Mouse (Mus musculus) T-helper 17 cell (primary cell): ENCODE data around the gene Osbpl10.

Experiments used
- in situ Hi-C, 2 experiments: fragments of 300-600 bp; cut with MboI, MseI; formaldehyde crosslinking; loops; 1 replicate in 1 of 2; 2 replicates in 1 of 2; pipeline ENCODE4 v1.15.1; 2025; ENCODE audit warnings: high pct_unique_total_duplicates in 2 of 2

Gene Osbpl10

GRCm38 (mm10) chr9:115210535-115210934 is 232.2 kb downstream of the Osbpl10 start:
- in situ Hi-C loops = no loop called here

GRCm38 (mm10) chr9:115213755-115214264 is 235.4 kb downstream of the Osbpl10 start:
- in situ Hi-C loops = no loop called here

- in situ Hi-C loops = no loop called here
Measured at GRCm38 (mm10) chr9:115214572-115215571, 236.5 kb downstream of the Osbpl10 start.

DNA sequence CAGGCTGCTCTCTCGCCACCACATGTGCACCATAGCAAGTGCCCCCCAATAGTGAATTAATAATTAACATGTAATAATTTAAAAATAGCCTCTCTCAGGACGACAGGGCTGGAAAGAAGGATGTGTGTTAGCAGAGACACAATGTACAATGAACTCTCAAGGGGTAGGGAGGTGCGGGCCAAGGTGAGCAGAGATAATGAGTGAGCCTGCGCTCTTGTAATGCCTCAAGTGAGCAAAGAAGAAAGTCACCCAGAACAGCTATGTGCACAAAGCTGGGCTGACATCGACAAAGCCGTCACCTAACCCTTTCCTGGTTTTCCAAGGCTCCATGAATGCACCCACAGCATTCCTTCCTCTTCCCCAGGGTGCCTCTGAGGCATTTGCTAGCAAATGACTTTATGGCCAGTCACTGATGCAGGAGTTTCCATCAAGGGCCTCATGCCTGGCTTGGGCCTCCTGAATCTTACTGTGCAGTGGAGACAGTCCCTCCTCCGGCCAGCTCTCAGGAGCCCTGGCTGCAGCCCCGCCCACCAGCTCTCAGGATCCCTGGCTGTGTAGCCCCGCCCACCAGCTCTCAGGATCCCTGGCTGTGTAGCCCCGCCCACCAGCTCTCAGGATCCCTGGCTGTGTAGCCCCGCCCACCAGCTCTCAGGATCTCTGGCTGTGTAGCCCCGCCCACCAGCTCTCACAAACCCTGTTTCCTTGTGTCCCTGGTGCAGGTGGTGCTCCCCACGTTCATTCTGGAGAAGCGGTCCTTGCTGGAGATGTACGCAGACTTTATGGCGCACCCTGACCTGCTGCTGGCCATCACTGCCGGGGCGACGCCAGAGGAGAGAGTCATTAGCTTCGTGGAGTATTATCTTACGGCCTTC is 237.7 kb downstream of the Osbpl10 start:
- in situ Hi-C loops = no loop called here

DNA sequence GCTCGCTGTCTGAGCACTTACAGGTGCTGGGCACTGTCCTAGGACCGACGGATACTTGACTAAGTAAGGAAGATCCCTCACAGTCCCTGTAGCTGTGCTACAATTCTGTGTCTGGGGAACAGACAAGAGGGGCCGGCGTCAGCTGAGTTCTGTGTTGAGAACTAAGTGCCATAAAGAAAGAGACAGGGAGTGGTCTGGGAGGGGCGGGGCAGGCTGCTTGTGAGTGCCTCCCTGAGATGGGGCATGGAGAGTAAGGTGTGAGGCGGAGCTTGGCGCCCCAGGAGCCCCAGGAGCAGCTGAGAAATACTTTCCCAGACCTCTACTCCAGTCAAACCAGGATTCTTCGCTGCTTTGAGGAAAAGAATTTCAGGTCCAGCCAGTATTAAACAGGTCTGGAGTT is 239.6 kb downstream of the Osbpl10 start:
- in situ Hi-C loops = no loop called here

GRCm38 (mm10) chr9:115220466-115220865 is 242.1 kb downstream of the Osbpl10 start:
- in situ Hi-C loops = no loop called here

- in situ Hi-C loops = no loop called here
Measured at GRCm38 (mm10) chr9:115221265-115221664, 242.9 kb downstream of the Osbpl10 start.

GRCm38 (mm10) chr9:115224744-115225354 is 246.5 kb downstream of the Osbpl10 start:
- in situ Hi-C loops = no loop called here

GRCm38 (mm10) chr9:115229145-115229544 is 250.8 kb downstream of the Osbpl10 start:
- in situ Hi-C loops = no loop called here

DNA sequence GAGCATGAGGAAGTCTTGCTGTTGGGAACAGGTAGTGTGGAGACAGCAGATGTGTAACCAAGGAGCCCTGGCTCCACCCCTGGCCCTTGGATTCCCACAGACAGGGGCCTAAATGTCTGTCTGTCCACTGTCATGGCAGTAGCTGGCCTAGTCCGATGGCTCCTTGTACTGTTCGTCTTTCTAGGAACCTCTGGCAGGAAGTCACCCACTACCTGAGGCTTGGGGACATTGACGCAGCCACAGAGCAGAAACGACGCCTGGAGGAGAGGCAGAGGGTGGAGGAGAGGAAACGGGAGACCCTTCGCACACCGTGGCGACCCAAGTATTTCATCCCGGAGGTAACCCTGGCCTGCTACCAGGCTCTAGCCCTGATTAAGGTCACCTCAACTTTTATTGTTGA is 251.3 kb downstream of the Osbpl10 start:
- in situ Hi-C loops = no loop called here

- in situ Hi-C loops = no loop called here
Measured at GRCm38 (mm10) chr9:115230141-115230540, 251.8 kb downstream of the Osbpl10 start.

DNA sequence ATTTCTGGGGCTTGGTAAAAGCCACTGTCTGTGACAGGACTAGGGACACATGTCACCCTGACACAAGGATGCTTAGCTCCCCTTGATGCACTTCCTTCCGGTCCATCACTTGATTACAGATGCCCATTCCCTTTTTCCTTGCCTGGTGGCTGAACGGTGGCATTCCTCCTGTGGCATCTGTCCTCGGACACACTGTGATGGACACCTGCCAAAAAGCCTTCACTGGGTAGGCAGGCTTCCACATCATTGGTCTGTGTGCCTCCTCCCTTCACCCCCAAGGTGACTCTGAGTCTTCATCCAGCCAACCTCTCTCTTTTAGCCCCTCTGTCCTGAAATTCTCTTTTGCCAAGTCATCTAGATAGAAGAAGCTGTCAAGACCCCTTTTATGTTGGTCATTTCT is 253.1 kb downstream of the Osbpl10 start:
- in situ Hi-C loops = no loop called here

- in situ Hi-C loops = no loop called here
Measured at GRCm38 (mm10) chr9:115233721-115234120, 255.4 kb downstream of the Osbpl10 start.

DNA sequence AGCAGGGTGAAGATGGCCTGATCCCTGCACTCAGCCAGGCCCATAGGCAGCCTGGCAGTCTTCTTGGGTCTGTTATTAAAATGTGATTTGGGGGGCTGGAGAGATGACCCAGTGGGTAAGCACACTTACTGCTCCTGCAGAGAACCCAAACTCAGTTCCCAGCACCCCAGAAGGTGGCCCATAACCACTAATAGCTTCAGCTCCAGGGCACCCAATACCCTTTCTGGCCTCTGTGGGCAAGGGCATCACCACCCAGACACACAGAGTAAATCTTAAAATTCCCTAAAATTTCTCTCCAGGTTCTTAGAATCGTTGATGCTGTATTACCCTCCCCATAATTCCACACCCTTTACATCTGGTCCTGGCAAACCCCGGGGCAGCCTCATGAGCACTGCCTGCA is 256.2 kb downstream of the Osbpl10 start:
- in situ Hi-C loops = no loop called here

DNA sequence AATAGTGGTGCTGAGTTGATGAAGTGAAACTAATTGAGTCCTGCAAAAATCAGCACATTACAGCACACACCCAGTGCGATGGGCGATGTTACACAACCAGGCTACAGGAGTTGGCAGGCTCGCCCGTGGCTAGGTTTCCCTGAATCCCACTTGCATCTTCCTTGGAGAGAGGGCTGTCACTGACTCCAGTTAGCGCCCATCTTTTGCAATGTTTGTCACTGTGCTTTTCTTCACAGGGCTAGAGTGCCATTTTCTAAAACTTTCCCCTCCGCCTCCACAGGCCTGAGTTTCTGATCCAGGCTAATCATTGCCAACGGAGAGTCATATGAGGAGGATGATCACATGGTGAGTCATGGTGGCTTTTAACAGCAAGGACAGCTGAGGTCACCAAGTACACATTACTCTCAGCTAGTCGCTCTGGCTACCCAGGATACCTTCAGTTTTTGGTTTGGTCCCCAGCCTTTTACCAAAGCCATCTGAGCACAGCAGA is 258.0 kb downstream of the Osbpl10 start:
- in situ Hi-C loops = no loop called here

DNA sequence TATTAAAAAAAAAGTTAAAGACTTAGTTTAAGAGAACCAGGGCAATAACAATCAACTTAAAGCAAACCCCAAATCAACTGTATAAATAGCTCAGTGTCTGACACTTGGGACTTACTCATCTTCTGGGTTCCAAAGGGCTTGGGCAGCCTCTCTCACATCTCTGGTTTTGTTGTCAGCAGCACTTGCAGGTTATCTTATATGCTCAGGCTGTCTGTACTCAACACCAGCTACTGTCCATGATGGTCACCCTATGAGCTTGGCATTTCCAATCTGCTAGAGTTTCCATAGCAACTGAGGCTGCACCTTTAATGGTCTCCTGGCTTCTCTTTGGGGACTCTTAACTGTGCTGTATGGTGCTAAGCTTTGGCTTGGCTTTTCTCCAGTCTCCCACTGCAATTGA is 259.6 kb downstream of the Osbpl10 start:
- in situ Hi-C loops = no loop called here

- in situ Hi-C loops = loop anchor here in 1 of 2 experiments (5.0 kb wide), 1 partner anchor 78 kb away; no protein-coding TSS in a partner anchor
Measured at GRCm38 (mm10) chr9:115239861-115240260, 261.5 kb downstream of the Osbpl10 start.

DNA sequence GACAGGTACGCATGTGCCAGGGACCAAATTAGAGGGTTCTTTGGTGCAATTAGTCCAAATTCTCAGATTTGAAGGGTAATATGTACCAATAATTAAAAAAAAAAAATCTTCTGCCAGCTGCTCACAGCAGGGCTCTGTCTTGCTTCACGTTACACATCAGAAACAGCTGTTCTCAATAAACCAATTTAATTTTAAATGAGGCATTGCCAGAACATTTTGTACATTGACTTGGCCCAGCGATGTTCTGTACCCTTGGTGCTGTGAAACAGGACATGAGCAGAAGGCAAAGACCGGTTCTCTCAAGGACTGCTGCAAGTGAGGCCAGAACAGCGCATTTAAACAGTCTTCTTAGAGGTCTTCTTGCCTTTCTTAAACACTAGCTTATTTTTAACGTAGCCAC is 265.3 kb downstream of the Osbpl10 start:
- in situ Hi-C loops = loop anchor here in 1 of 2 experiments (5.0 kb wide), 1 partner anchor 81 kb away; no protein-coding TSS in a partner anchor

- in situ Hi-C loops = no loop called here
Measured at GRCm38 (mm10) chr9:115245092-115245491, 266.7 kb downstream of the Osbpl10 start.

GRCm38 (mm10) chr9:115249145-115249544 is 270.8 kb downstream of the Osbpl10 start:
- in situ Hi-C loops = no loop called here

DNA sequence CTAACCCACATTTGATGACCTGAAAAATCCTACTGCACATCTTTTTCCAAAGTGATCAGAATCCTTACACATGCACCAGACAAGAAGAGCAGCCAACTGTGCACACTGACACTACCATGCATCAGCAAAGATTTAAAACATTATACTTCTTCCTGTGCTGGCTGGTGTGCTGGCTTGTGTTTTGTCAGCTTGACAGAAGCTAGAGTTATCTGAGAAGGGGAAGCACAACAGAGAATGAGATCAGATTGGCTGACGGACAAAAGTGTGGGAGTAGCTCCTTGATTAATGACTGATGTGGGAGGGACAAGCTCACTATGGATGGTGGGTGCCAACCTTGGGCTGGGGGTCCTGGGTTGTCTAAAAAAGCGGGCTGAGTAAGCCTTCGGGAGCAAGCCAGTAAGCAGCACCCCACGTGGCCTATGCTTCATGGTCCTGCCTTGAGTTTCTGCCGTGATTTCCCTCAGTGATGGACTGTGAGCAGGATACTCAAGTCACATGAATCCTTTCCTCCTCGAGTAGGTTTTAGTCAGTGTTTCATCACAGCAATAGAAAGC is 279.4 kb downstream of the Osbpl10 start:
- in situ Hi-C loops = loop anchor here in 1 of 2 experiments (5.0 kb wide), 1 partner anchor 96 kb away; no protein-coding TSS in a partner anchor
